Mouse (Mus musculus): ENCODE data around the gene Adipor2. TPM values are rescaled to one million over a fixed set of nuclear protein-coding genes. Genes with fewer than 3 reads are reported as not detected.

Adipor2 gene
- polyA plus RNA-seq, 1 experiment from 2014 or later = 127 TPM

DNA sequence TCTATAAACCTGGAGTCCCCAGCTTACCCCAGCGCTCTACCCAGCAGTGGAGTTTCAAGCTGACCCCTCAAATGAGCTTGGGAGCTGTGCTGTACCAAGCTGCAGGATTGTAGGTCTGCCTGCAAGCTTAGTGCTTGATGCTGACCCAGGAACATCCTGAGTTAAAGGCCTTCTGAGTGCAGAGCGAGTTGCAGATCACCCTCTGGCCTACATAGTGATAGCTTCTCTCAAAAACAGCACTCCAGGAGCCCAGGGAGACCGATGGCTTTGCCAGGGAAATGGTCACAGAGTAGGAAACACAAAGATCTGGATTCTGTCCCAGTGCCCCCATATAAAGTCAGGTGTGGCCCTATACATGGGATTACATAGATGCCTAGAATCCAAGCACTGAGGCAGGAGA is 6.0 kb downstream of the Adipor2 start:
- WGBS = 82% methylated on average over 3 of the region's 3 CpGs
- H3K27me3 ChIP-seq (replicated peaks; ENCODE audit: control insufficient read depth, insufficient read depth, low read length) = no peaks in the 10 kb centered on the region
- no peak overlapping the region for H3K4me2 ChIP-seq (ENCODE audit: low read depth, low read length)
- no peaks in the 10 kb centered on the region; the same call in 1 of the 2 replicates for H3K4me1 ChIP-seq (ENCODE audit: control insufficient read depth, insufficient read depth, low read length)
- H3K9ac ChIP-seq (ENCODE audit: low read depth, low read length) = no peak overlapping the region
- H3K27ac ChIP-seq (ENCODE audit: low read length) = peak overlapping the region; percentile 80
- H3K4me3 ChIP-seq (ENCODE audit: low read length) = no peak overlapping the region
- H3K36me3 ChIP-seq (ENCODE audit: control insufficient read depth, insufficient read depth, low read length) = no peaks in the 10 kb centered on the region
- no peak for ATAC-seq
- H3K9me3 ChIP-seq (ENCODE audit: control insufficient read depth, low read length) = peaks cover 2% of the 10 kb centered on the region; the same call in 1 of the 2 replicates

DNA sequence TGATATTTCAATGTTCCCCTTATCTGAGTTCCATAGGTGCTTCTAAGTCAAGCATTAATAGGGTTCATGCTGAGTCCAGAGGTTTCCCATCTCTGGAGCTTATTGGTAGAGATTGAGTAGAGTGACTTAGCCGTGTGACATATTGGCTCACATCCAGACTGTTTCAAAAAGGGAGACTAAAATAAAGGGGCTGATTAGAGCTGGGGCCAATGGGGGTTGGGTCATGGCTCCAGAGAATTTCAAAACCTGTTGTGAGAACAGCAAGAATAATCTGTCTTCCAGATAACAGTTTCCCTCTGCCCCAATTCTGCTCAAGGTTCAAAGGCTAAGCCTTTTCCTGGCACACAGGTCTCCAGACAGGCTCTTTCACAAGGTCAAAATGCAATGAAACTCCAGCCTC is 7.7 kb downstream of the Adipor2 start:
- no peak overlapping the region for H3K4me2 ChIP-seq (ENCODE audit: low read depth, low read length)
- H3K9ac ChIP-seq (ENCODE audit: low read depth, low read length) = no peak overlapping the region
- H3K27ac ChIP-seq (ENCODE audit: low read length) = peak overlapping the region; percentile 83
- no peak overlapping the region for H3K4me3 ChIP-seq (ENCODE audit: low read length)
- ATAC-seq = peak; percentile 90
- H3K4me1 ChIP-seq (ENCODE audit: control insufficient read depth, insufficient read depth, low read length) = peaks cover 7% of the 10 kb centered on the region; the same call in 1 of the 2 replicates
- H3K36me3 ChIP-seq (ENCODE audit: control insufficient read depth, insufficient read depth, low read length) = no peaks in the 10 kb centered on the region
- no peaks in the 10 kb centered on the region for H3K27me3 ChIP-seq (replicated peaks; ENCODE audit: control insufficient read depth, insufficient read depth, low read length)
- H3K9me3 ChIP-seq (ENCODE audit: control insufficient read depth, low read length) = peaks cover 2% of the 10 kb centered on the region; the same call in 1 of the 2 replicates
- 41% methylated on average over 1 of the region's 1 CpGs for WGBS

DNA sequence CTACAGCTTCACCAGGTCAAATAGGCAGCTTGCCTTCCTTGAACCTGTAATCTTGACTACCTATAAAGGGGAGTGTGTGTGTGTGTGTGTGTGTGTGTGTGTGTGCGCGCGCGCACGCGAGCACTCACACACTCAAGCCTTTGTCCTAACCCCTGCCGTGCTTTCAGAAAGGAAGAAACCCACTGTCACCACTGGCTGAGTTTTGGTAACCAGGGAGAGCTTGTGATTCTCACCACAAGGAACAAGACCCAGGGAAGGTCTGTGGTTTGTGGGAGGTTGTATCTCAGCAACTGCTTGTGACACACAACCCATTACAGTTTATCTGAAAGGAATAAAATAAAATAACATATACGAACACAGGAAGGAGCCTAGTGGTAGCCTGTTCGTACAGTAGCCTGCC is 8.9 kb downstream of the Adipor2 start:
- Histone ChIP-seq H3K4me2 (ENCODE audit: low read depth, low read length) (peak overlapping the region; percentile 46), H3K4me1 (ENCODE audit: control insufficient read depth, insufficient read depth, low read length) (peaks cover 13% of the 10 kb centered on the region), H3K4me3 (ENCODE audit: low read length) (peak overlapping the region; percentile 19; the same call in 1 of the 2 replicates), H3K9me3 (ENCODE audit: control insufficient read depth, low read length) (peaks cover 2% of the 10 kb centered on the region; the same call in 1 of the 2 replicates), H3K27ac (ENCODE audit: low read length) (peak overlapping the region; percentile 83), H3K9ac (ENCODE audit: low read depth, low read length) (peak overlapping the region; percentile 50; the same call in 1 of the 2 replicates), H3K27me3 (replicated peaks; ENCODE audit: control insufficient read depth, insufficient read depth, low read length) (no peaks in the 10 kb centered on the region), H3K36me3 (ENCODE audit: control insufficient read depth, insufficient read depth, low read length) (no peaks in the 10 kb centered on the region)
- ATAC-seq = no peak
- 74% methylated on average over 9 of the region's 9 CpGs for WGBS

DNA sequence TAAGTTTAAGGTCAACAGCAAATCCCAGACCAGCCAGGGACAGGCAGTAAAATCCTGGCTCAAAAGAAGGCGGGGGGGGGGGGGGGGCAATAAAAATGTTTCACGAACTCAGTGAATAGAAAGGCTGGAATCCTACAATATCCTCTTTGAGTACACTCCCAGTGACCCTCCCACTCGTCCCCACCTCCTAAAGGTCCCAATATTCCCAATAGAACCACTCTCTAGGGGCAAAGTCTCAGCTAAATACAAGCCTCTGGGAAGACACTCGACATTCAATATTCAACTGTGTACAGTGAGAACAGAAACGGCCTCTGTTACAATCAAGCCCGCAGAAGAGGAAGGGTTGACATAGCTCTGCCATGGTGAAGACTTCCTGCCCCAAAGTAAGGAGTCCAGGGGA is 9.7 kb downstream of the Adipor2 start:
- Histone ChIP-seq H3K9ac (ENCODE audit: low read depth, low read length) (peak overlapping the region; percentile 50), H3K9me3 (ENCODE audit: control insufficient read depth, low read length) (peaks cover 2% of the 10 kb centered on the region; the same call in 1 of the 2 replicates), H3K4me2 (ENCODE audit: low read depth, low read length) (peak overlapping the region; percentile 46), H3K27me3 (replicated peaks; ENCODE audit: control insufficient read depth, insufficient read depth, low read length) (no peaks in the 10 kb centered on the region), H3K4me3 (ENCODE audit: low read length) (peak overlapping the region; percentile 19), H3K4me1 (ENCODE audit: control insufficient read depth, insufficient read depth, low read length) (peaks cover 16% of the 10 kb centered on the region), H3K27ac (ENCODE audit: low read length) (peak overlapping the region; percentile 83), H3K36me3 (ENCODE audit: control insufficient read depth, insufficient read depth, low read length) (no peaks in the 10 kb centered on the region)
- ATAC-seq = peak; percentile 39
- WGBS = 33% methylated on average over 6 of the region's 6 CpGs

DNA sequence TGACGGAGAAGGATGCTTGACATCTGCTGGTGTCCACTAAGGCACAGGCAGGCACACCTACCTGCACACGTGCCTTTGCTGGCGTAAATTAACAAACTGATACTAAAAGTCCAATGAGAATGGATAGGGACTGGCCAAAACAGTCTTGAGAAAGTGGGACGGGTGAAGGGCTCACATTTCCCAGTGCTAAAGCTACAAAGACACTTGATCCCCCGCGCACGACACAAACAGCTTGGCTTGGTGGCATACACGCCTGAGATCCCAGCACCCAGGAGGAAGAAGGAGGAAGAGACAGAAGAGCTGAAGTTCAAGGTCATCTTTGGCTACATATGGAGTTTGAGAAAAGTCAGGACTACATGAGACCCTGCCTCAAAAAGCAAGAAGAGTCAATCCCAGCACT is 11.0 kb downstream of the Adipor2 start:
- Histone ChIP-seq H3K36me3 (ENCODE audit: control insufficient read depth, insufficient read depth, low read length) (no peaks in the 10 kb centered on the region), H3K4me1 (ENCODE audit: control insufficient read depth, insufficient read depth, low read length) (peaks cover 16% of the 10 kb centered on the region), H3K9ac (ENCODE audit: low read depth, low read length) (no peak overlapping the region; the same call in 1 of the 2 replicates), H3K4me3 (ENCODE audit: low read length) (no peak overlapping the region), H3K27ac (ENCODE audit: low read length) (peak overlapping the region; percentile 72), H3K9me3 (ENCODE audit: control insufficient read depth, low read length) (peaks cover 2% of the 10 kb centered on the region; the same call in 1 of the 2 replicates), H3K27me3 (replicated peaks; ENCODE audit: control insufficient read depth, insufficient read depth, low read length) (no peaks in the 10 kb centered on the region), H3K4me2 (ENCODE audit: low read depth, low read length) (no peak overlapping the region)
- WGBS = 90% methylated on average over 8 of the region's 8 CpGs
- no peak for ATAC-seq

DNA sequence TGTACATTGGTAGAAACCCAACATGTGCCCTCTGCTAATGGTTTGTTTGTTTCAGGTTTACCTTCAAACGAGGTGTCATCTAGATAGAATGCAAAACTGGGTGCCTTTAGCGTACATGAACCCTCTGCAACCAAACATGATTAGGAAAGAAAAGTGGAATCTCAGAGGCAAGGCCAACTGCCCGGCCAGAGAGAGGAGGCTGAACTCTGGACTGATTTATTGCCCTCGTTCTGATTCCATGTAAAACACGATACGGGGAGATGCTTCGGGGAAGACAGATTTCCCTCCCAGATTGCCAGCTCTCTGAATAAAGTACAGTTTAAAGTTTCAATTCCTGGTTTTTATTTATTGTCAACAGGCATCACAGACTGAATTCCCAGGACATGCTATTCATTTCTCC is 12.2 kb downstream of the Adipor2 start:
- peak overlapping the region; percentile 72 for H3K27ac ChIP-seq (ENCODE audit: low read length)
- H3K9ac ChIP-seq (ENCODE audit: low read depth, low read length) = no peak overlapping the region
- peaks cover 16% of the 10 kb centered on the region for H3K4me1 ChIP-seq (ENCODE audit: control insufficient read depth, insufficient read depth, low read length)
- WGBS = 38% methylated on average over 7 of the region's 7 CpGs
- no peak for ATAC-seq
- H3K4me3 ChIP-seq (ENCODE audit: low read length) = no peak overlapping the region
- no peaks in the 10 kb centered on the region for H3K27me3 ChIP-seq (replicated peaks; ENCODE audit: control insufficient read depth, insufficient read depth, low read length)
- no peaks in the 10 kb centered on the region for H3K36me3 ChIP-seq (ENCODE audit: control insufficient read depth, insufficient read depth, low read length)
- no peaks in the 10 kb centered on the region for H3K9me3 ChIP-seq (ENCODE audit: control insufficient read depth, low read length)
- H3K4me2 ChIP-seq (ENCODE audit: low read depth, low read length) = peak overlapping the region; percentile 12; the same call in 1 of the 2 replicates

DNA sequence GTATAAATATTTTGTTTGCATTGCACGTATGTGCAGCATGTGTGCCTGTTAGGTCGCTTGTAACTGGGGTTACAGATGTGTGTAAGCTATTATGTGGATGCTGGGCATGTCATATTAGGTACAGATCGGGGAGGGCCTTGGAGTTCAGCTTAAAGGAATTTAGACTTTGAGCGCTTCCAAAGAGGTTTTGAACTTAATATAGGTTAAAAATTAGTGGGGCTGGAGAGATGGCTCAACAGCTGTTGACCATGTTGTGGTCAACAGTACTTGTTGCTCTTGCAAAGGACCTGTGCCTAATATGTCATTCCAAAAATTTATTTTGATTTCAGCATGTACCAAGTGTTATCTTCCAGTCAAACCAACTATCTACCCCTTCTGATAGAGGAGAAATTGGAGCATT is 12.7 kb downstream of the Adipor2 start:
- Histone ChIP-seq H3K27me3 (replicated peaks; ENCODE audit: control insufficient read depth, insufficient read depth, low read length) (no peaks in the 10 kb centered on the region), H3K4me3 (ENCODE audit: low read length) (no peak overlapping the region), H3K9ac (ENCODE audit: low read depth, low read length) (no peak overlapping the region), H3K4me2 (ENCODE audit: low read depth, low read length) (peak overlapping the region; percentile 12; the same call in 1 of the 2 replicates), H3K36me3 (ENCODE audit: control insufficient read depth, insufficient read depth, low read length) (no peaks in the 10 kb centered on the region), H3K9me3 (ENCODE audit: control insufficient read depth, low read length) (no peaks in the 10 kb centered on the region), H3K27ac (ENCODE audit: low read length) (peak overlapping the region; percentile 23), H3K4me1 (ENCODE audit: control insufficient read depth, insufficient read depth, low read length) (peaks cover 16% of the 10 kb centered on the region)
- 83% methylated on average over 4 of the region's 4 CpGs for WGBS
- ATAC-seq = no peak

DNA sequence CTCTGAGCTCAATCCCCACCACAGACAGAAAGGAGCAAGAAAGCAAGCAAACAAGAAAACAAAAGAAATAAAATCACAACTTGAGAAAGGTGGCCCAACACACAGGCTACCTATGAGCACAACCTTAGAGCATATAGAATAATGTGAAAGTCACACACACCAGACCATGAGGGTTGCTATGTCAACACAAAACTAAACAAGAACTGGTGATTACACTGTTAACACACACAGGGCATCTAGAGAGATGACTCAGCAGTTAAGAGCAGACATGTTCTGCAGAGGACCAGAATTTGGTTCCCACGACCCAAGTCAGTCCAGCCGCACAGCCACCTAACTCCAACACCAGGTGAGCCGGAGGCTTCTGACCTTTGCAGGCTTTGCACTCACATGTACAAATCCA is 14.5 kb downstream of the Adipor2 start:
- Histone ChIP-seq H3K9ac (ENCODE audit: low read depth, low read length) (no peak overlapping the region), H3K27me3 (replicated peaks; ENCODE audit: control insufficient read depth, insufficient read depth, low read length) (no peaks in the 10 kb centered on the region), H3K9me3 (ENCODE audit: control insufficient read depth, low read length) (no peaks in the 10 kb centered on the region), H3K4me1 (ENCODE audit: control insufficient read depth, insufficient read depth, low read length) (peaks cover 16% of the 10 kb centered on the region), H3K4me3 (ENCODE audit: low read length) (no peak overlapping the region), H3K4me2 (ENCODE audit: low read depth, low read length) (no peak overlapping the region), H3K36me3 (ENCODE audit: control insufficient read depth, insufficient read depth, low read length) (no peaks in the 10 kb centered on the region), H3K27ac (ENCODE audit: low read length) (no peak overlapping the region)
- 68% methylated on average over 3 of the region's 3 CpGs for WGBS
- no peak for ATAC-seq

DNA sequence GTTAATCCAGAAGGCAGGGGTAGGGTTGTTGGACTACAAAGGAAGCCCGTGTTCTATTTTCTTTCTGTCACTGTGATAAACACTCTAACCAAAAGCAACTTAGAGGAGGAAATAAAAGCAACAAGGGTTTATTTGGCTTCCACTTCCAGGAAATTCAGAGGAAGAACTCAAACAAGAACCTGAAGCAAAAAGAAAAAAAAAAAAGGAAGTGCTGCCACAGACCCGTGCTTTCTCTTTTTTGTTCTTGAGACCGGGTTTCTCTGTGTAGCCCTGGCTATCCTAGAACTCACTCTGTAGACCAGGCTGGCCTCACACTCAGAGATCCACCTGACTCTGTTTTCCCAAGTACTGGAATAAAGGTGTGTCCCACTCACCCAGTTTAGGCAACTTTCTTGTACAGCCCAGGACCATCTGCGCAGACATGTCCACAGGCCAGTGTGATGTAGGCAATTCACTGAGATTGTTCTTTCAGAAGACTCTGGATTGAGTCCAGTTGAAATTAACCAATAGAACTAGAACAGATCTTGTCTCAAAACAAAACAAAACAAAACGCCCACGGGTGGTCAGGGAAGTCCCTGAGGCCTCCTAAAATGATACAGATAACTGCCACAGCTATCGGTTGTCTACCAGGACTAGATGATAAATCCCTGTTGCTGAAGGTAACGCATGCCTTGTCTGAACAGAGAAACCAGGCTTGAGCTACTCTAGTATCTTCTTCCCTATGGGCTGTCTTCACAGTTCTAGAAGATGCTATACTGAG is 15.8 kb downstream of the Adipor2 start:
- no peaks in the 10 kb centered on the region for H3K36me3 ChIP-seq (ENCODE audit: control insufficient read depth, insufficient read depth, low read length)
- H3K4me3 ChIP-seq (ENCODE audit: low read length) = no peak overlapping the region
- no peak for ATAC-seq
- H3K9ac ChIP-seq (ENCODE audit: low read depth, low read length) = no peak overlapping the region
- whole genome bisulfite sequencing = 87% methylated on average over 8 of the region's 8 CpGs
- no peak overlapping the region for H3K4me2 ChIP-seq (ENCODE audit: low read depth, low read length)
- H3K9me3 ChIP-seq (ENCODE audit: control insufficient read depth, low read length) = no peaks in the 10 kb centered on the region
- peaks cover 16% of the 10 kb centered on the region for H3K4me1 ChIP-seq (ENCODE audit: control insufficient read depth, insufficient read depth, low read length)
- no peak overlapping the region for H3K27ac ChIP-seq (ENCODE audit: low read length)
- no peaks in the 10 kb centered on the region for H3K27me3 ChIP-seq (replicated peaks; ENCODE audit: control insufficient read depth, insufficient read depth, low read length)
